Mouse (Mus musculus) layer of hippocampus, postnatal 25 days (tissue): ENCODE data around the gene Hs3st5. TPM values are rescaled to one million over a fixed set of nuclear protein-coding genes. Genes with fewer than 3 reads are reported as not detected.
"Not testable (repeated sequence)": the region's sequence is repeated elsewhere in the genome, so short reads cannot be mapped to it uniquely, and the experiment has no call there.

Experiments used
- DNase-seq, 2 experiments: peaks; one replicate each; pipeline ENCODE4 v3.0.0; 2022; ENCODE audit warnings: mixed read lengths in 2 of 2, low spot score in 1 of 2; ENCODE audit errors: extremely low spot score in 1 of 2
- total RNA-seq, 2 experiments: library from RNA; stranded (reverse); gene quantifications; 2 replicates each; pipeline ENCODE4 v1.2.3; 2021

The Hs3st5 gene
- 1 to 10 TPM; 1.6 to 1.9 TPM for total RNA-seq

DNA sequence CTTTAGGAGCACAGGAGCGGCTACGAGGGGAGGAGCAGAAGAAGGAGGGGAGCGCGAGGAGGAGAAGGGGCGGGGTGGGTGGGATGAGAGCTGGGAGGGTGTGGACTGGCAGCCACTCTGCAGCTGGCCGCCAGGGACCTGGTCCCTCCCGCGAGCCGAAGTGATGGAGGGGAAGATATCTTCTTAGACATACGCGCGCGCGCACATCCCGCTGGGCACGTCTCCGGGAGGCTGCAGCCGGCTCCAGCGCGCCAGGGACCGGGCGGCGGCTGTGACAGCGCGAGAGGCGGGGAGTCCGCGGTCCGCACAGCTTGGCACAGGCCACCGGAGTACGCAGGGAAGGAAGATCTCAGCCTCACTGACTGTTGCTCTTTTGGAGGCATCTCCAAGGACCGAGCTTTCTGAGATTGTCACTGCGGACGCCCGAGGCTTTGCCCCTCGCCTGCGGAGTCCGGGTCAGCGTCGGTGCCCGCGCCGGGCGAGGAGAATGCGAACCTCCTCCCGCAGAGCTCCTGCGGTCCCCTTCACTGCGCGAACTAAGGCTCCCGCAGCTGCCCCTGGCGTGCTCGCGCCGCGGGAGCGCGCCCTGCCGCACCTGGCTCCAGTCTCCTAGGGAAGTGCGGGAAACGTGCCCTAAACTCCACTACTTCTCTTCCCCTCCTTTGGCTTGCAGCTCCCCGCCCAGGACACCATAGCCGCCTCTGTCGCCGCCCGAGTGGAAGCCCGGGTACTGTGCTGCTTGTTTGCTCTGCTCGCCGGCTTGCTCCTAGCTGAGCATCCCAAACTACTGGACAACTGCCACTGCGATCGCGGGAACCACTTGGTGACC, at the start of gene Hs3st5:
Hs3st5 (plus strand) TSS at position 88 of the 829 bp plus-strand sequence.
- DNase-seq, result peak; percentile 45 to 52

DNA sequence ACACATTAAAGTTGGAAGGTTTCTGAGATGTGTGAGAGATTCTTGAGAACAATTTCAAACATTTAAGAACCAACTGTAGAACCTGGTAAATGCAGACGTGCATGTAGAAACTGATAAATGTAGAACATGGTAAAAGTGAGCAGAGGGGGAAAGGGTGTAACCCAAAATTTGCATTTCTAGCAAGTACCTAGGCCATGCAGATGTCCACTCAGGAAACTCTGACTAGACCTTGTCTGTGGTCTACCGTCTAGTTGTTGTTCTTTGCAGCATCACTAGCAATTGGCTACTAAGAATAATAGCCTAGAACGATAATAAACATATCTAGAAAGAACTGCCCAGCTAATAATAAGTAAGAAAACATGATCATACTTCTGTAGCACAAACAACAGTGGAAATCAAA, 38.0 kb upstream of the Hs3st5 start:
- no peak for DNase-seq

DNA sequence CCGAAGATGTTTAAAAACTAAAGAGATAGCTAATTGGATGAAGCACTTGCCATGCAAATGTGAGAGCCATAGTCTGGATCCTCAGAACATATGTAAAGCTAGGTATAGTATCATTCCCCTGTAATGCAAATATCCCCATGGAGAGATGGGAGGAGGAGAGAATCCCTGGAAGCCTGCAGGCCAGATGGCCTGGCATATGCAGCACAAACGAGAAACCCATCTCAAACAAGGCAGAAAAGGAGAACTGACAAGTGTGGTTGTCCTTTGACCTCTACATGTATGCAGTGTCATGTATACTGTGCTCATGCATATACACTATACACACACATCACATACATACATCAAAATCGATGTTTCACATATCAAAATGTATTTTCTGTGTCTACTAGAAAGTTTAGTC, 35.5 kb upstream of the Hs3st5 start:
- no peak for DNase-seq

DNA sequence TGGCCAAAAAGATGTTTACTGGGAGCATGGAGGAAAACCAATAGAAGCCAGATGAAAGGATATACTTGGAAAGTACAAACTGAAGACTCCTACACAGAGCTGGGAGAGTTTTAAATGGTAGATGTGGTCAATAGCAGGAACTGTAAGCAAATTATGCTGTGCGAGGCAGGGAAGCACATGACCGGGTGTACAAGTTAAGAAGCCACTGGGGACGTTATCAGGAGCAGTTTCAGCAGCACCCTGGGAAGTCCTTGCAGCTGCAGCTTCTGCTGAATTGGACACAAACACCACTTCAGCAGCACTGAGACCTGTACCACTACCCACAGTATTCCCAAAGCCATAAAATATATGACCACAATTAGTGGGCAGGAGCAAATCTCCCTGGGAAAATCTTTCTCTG, 31.8 kb upstream of the Hs3st5 start:
- DNase-seq, result no peak

DNA sequence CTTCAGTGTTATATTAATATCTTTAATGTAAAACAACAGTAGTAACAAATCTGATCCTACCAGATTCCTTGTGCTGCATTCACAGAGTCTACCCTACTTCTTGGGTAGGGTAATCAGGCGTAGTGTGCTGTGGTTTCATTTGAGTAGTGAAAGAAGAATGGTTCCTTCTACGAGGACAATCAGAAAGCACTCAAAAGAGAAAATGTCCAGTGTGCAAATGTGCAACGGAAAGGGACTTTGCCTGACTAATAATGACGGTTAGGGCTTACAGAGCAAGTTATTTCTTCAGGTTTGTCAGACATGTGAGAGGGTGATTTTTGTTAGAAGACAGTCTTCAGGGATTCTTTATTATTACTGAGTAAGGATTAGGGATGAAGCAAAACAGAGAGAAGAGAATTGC, 29.1 kb upstream of the Hs3st5 start:
- DNase-seq, result no peak

DNA sequence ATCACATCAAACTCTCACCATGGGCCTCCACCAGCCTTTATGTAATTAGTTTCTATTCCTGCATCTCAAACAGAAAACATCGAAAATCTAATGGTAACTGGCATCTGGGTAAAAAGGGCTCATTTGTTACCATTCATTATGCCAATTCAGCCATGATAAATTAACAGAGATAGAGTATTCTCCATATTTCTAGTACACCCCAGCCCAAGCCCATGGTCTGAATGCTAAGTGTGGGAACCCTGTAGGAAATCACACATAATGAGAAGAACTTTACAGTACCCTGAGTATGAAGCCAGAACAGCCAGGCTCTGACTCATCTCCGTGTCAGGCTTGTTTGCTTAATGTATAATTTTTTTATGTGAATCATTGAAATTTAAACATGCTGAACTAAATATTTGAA, 23.3 kb upstream of the Hs3st5 start:
- DNase-seq, result no peak

DNA sequence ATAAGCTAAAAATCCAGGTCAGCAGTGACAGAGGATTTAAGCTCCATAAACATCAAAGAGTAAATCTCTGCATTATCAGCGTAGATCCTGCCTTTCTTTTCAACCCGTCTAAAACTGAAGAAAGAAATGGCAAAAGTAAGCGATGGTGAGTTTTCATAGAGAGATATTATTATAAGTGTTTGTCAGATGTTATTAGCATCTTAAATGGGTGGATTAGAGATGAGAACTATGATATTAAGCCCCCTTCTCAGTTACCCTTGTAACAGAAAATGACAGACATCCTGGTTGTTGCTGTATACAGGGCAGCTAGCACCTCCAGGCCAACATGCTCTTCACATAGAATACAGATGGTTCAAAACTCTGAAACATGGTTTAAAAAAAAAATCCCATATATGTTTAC, 22.6 kb upstream of the Hs3st5 start:
- no peak for DNase-seq

DNA sequence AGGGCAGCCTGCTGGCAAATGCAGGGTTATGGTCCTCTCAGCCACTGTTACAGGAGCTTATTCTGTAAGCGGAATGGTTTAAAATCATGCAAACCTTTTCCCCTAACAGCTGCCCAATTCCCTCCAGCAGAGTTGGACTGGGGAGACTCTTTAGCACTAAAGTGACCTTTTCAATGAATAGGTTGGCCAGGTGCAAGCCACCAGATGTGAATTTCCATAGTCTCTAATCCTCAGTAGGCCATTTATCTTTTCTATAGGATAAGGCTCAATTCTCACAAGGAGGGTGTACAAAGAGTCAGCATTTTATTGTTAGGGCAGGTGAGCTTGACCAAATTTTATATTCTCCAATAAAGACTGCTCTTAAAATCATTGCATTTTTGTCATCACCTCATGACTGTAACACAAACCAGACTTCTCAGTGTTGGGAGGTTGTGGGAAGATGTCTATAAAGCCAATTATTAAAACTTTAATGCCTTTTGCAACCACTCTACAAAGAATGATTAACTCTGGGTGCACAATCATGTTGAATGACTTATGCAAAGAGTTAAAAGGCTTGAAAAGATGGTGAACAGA, 21.8 kb upstream of the Hs3st5 start:
- DNase-seq, result no peak

DNA sequence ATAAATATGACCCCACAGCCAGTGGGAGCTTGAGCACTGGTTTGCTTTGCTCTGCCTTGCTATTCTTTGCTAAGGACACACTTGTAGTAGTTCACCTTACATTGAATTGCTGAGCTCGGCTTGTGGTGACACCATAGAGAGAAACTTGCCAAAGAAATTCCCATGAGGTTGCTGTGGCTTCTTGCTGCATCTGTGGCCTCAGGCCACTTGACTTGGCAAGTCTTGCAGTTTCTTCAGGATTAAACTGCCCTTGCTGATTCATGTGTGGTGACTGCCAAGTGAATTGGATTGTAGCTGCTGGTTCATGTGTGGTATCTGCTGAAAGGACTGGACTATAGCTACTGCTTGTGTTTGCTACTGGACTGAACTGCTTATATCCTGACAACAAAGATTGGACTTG, 13.0 kb upstream of the Hs3st5 start:
- DNase-seq, result no peak

DNA sequence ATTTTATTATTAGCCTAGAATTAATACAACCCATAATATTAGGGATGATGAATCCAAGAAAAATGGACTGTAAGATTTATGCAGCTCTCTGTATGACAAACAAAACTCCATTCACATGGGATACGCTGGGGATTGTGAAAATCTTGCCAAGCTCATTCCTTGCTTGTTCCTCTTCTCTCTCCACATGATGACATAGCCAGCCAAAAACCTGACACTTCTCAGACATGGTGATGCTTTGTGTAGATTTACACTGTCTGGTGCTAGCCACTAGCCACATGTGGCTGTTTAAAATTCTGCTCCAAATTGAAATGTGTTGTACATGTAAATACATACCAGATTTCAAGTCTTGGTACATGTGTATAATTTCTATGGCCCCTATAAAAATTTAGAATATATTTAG, 6.9 kb upstream of the Hs3st5 start:
- no peak for DNase-seq

DNA sequence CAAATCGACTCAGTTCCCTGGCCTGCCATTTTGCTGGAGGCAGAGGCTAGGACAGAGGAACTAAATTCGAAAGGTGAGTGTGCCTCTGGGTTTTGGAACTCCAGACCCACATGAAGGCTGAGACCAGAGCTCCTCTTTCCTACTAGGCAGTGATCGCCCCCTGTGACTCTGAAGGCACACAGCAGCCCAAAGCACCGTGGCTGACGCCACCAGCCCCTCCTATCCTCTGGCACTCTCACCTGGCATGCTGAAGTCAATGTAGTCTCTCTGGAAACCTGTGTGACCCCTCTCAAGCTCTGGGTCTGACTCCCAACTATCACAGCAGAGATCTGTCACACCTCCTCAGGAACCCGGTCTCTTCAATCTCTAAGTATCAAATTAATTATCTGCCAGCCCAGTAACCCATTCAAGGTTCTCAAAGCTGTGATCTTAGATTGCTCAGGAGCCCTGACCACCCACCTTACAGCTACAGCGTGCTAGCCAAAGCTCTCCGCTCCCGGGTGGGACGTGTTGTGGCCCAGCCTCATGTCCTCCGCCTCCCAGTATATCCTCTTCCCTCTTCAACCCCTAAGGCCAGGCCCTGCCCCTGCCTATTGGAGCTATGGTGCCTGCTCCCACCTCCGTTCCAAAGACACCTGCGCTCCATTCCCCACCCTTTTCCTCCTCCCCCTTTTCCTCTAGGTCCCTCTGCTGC, 434 bp upstream of the Hs3st5 start:
- DNase-seq, result peak; percentile 5 to 15

DNA sequence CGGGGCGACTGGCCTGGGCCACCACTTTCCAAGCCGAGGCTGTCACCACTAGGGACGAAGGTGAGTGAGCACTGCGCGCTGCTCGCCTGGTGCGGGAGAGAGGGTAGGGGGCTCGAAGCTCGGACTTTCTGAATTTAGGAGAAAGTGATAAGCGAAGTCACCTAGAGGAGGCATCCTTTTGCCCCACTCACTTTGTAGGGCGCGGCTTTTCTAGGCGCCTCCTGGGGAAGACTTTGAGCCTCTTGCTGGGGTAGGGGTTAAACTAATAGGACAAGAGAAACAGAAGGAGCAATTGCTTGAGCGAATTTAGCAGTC, 899 bp downstream of the Hs3st5 start:
- peak in 1 of 2 experiments; percentile 11 for DNase-seq

DNA sequence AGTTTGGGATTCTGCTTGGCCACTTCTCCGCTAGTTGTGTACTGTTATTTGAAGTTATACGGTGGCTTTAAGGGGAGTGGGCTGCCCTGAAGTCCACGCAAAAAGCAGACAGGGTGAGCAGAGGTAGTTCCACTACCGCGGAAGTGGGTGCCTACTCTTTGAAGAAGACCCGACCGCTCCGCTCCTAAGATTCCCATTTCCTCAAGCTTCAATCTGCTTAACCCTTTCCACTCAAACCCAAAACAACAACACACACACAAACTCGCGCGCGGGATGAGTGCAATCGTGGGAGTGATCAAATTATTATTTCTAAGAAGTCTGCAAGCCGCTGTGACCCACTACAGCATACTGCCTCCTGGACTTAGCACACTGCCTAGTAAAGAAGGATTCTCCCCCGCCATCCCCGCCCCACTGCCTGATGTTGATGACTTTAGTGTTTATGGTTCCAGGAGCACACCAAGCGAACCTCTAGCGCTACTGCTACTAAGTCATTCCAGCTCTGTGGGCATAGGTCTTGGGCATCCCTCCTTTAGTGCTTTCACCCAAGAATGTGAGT, 1.5 kb downstream of the Hs3st5 start:
- no peak for DNase-seq

DNA sequence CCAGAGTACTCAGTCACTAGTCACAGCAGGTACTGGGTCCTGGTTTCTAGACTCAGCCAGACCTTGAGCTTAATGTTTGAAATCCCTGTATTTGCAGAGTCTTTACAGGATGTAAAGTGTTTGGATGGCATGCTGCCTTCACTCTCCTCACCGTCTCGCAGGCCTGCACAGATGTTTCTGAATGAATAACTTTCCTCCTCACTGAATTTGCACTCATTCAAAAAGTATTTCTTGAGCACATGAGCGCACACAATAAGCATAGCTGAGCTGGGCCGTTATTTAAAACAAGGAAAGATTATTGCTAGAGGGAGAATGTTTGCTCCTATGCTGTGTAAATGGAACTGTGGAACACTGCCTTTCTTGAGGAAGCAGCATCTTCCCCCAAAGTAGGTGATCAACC, 2.9 kb downstream of the Hs3st5 start:
- no peak for DNase-seq

DNA sequence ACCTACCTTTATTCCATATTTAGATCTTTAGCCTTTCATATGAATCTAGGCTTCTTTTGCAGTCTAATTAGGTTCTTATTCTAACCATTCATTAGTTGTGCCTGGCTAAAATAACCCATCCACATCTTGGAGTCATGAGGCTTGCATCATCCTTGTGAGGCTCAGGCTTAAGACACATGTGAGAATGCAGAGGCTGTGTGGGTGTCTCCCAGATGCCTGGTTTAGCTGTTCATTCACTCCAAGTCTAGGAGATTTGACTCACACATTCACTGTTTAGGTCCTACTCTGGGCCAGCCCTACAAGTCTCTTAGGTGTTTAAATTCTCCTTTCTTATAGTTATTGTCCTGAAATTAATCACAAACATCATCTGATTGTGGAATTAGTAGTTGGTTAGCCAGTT, 17.3 kb downstream of the Hs3st5 start:
- DNase-seq, result no peak

DNA sequence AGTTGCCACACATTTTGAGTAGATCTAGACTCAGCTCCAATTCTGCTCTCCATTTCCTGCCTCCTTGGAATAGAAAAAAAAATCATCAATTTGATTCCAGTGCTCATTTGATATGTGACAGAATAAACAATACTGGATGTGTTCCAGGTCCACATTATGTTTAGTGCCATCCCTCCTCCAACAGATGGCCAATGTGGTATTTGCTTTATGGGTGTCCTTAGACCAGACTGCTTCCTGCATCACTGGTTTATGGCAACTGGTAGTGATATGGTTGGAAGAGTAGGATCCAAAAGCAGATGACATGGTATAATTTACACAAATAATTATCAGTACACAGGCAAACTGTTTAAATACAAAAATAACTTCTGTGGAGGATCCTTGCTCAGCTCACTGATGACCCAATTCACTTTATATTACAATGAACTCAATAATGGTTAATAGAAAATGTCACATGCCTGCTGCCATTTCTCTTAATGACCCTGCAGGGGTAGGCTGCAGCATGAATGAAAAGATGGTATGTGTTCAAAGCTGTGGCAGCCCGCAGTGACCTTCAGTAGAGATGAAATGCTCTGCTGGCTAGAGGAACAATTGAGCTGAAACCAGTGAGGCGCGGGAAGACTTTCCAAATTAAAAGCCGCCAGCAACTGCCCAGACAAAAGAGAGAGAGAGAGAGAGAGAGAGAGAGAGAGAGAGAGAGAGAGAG, 27.2 kb downstream of the Hs3st5 start:
- DNase-seq, result no peak

DNA sequence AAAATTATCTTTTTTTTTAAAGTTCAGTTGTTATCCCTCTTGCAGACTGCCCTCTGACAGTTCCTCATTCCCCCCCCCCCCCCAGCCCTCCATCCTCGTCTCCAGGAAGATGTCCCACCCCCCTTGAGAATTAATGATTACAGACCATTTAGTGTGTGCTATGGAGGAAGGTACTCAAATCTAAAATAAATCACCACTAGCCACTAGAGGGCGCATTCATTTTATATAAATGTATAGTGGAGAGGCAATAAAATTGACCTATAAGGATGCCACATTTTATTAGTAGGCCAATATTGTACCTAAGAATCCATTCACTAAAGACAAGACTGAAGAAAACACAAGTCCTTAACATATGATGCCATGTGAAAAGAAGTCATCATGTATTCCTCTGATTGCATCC, 40.0 kb downstream of the Hs3st5 start:
- DNase-seq, result no peak

DNA sequence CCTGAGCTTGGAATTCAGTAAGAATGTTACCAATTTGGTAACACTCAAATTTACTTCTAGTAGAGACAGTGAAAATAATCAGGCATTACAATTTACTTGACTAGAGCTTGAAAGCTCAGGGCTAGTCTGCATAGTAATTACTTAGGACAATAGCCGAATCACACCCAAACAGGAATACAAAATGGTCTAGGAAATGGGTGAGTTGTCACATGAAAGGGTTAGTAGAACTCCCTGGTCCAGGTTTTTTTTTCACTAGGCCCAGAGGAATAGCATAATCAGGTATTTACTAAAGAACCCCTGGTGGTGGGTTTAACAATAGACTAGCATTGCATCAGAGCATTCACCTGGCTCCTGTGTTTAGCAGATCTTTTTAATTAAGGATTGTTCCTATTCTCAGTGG, 41.1 kb downstream of the Hs3st5 start:
- not testable (repeated sequence) for DNase-seq

DNA sequence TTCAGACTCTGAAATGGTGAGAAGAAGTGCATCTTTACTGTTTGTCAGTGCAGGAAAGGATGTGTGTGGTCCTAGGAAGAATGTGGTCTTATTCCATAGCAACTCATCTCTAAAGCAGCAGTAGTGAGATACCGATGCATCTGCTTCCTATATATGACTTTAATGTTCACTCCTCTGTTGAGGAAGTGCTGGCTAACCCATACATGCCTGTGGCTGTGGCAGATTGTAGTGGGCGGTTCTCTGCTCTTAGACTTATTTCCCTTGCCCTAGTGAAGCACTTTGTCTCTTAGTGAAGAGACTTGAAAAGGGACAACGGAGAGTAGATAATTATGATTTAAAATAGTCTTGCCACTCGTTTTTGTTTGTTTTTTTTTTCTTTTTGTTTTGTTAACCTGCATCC, 47.4 kb downstream of the Hs3st5 start:
- no peak for DNase-seq

DNA sequence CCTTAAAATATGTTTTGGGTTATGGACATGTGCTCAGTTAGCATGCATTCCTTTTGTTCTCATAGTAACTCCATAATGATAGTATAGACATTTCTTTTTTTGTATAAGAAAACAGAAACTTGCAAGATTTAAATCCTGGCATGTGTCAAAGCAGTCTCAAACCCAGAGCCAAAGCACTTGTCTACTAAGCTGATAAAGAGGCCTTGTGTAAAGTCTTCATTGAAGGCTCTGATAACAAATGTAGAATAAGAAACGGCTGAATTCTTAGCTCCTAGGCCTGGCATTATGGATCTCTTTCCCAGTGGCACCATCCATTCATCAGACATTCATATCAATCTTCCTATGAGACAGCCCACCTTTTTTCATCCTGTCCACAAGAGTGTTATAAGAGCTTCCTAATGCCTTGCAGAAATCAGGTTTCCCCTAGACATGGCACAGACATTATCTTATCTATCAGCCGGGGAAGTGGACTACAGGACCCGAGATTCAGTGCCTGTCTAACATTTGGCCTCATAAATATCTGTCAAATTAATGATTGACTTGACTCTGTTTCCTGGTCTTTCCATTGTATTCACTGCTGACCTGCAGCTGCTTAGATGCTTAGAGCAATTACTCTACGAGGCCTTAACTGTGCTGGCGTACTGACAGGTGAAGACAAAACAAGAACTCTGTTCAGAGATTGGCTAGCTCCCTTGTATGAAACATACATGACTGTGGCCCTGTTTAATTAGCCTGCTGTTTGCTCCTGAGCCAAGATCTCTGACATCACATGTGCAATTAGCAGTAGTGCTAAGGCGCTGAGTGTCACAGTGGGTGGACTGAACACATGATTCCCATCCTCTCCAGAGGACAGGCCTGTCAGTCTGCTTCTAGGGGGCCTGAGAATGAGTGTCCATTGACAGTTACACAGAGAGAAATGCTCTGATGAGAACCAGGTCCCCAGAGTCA, 48.6 kb downstream of the Hs3st5 start:
- no peak for DNase-seq
